Mouse (Mus musculus): ENCODE measurements around the gene 1110065P20Rik.

DNA sequence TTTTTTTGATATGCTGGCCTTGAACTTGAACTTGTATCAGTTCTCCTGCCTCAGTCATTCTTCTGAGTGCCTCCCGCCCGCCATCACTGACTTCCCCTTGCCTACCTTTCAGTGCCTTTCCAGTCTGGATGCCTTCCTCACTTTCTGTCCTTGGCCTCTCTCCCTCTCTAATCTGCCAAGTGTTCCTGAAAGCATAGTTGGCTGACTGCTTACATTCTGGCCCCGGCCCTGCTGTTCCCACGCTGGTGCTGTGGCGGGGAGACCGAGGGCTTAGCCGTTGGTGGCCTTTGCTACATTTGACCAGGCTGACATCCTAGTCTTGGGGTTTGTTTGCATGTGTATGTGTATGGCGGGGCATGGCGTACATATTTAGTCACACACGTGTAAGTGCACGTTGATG, 35.1 kb downstream of the 1110065P20Rik start:
- TF ChIP-seq POLR2A (IDR thresholded peaks at IDR 0.05; ENCODE audit: insufficient read depth, low read length) (no peak), CTCF (IDR thresholded peaks at IDR 0.05; ENCODE audit: low read depth, low read length) (no peak)

Measured in ES-Bruce4 (cell line).